Mouse (Mus musculus): ENCODE measurements around the gene Gm37240.

Gm37240 gene

GRCm38 (mm10) chr3:85827815-85828214 lies 59.5 kb downstream of the Gm37240 start:
- CTCF ChIA-PET: no interaction called here

- CTCF ChIA-PET: no interaction called here
These were observed 60.0 kb downstream of the Gm37240 start for GRCm38 (mm10) chr3:85827283-85827682.

- CTCF ChIA-PET: no interaction called here
These were observed 66.3 kb downstream of the Gm37240 start for GRCm38 (mm10) chr3:85820839-85821548.

- CTCF ChIA-PET: no interaction called here
These were observed 68.0 kb downstream of the Gm37240 start for GRCm38 (mm10) chr3:85819319-85819718.

- CTCF ChIA-PET: no interaction called here
These were observed 70.1 kb downstream of the Gm37240 start, which contains the start of gene Fam160a1 for GRCm38 (mm10) chr3:85817191-85817590. Fam160a1 (minus strand) TSS chr3:85817291.

GRCm38 (mm10) chr3:85814241-85814640 lies 73.1 kb downstream of the Gm37240 start:
- CTCF ChIA-PET: no interaction called here

- CTCF ChIA-PET: no interaction called here
These were observed 74.0 kb downstream of the Gm37240 start for GRCm38 (mm10) chr3:85813101-85814014.

GRCm38 (mm10) chr3:85812010-85812409 lies 75.3 kb downstream of the Gm37240 start:
- CTCF ChIA-PET: no interaction called here

- CTCF ChIA-PET: no interaction called here
These were observed 94.2 kb downstream of the Gm37240 start for GRCm38 (mm10) chr3:85793166-85793565.

- CTCF ChIA-PET: no interaction called here
These were observed 97.6 kb downstream of the Gm37240 start for GRCm38 (mm10) chr3:85789748-85790147.

- CTCF ChIA-PET: no interaction called here
These were observed 100.8 kb downstream of the Gm37240 start for GRCm38 (mm10) chr3:85786501-85786900.

GRCm38 (mm10) chr3:85780906-85781305 lies 106.4 kb downstream of the Gm37240 start:
- CTCF ChIA-PET: no interaction called here

- CTCF ChIA-PET: no interaction called here
These were observed 107.0 kb downstream of the Gm37240 start for GRCm38 (mm10) chr3:85780332-85780731.

- CTCF ChIA-PET: no interaction called here
These were observed 109.5 kb downstream of the Gm37240 start for GRCm38 (mm10) chr3:85777841-85778240.

- CTCF ChIA-PET: no interaction called here
These were observed 110.0 kb downstream of the Gm37240 start for GRCm38 (mm10) chr3:85777356-85777755.

- CTCF ChIA-PET: no interaction called here
These were observed 110.6 kb downstream of the Gm37240 start for GRCm38 (mm10) chr3:85776707-85777106.

- CTCF ChIA-PET: no interaction called here
These were observed 111.2 kb downstream of the Gm37240 start for GRCm38 (mm10) chr3:85776126-85776525.

- CTCF ChIA-PET: no interaction called here
These were observed 113.4 kb downstream of the Gm37240 start for GRCm38 (mm10) chr3:85773886-85774285.

- CTCF ChIA-PET: no interaction called here
These were observed 113.9 kb downstream of the Gm37240 start for GRCm38 (mm10) chr3:85773425-85773824.

- CTCF ChIA-PET: no interaction called here
These were observed 122.4 kb downstream of the Gm37240 start for GRCm38 (mm10) chr3:85764937-85765337.

GRCm38 (mm10) chr3:85764008-85764834 lies 123.1 kb downstream of the Gm37240 start:
- CTCF ChIA-PET: no interaction called here

- CTCF ChIA-PET: no interaction called here
These were observed 129.4 kb downstream of the Gm37240 start for GRCm38 (mm10) chr3:85757944-85758343.
